Mouse (Mus musculus) ES-E14 (cell line): ENCODE data around the gene Dlx2. TPM values are rescaled to one million over a fixed set of nuclear protein-coding genes. Genes with fewer than 3 reads are reported as not detected.

Experiments used
- DNase-seq: peaks from one replicate; pipeline ENCODE4 v3.0.0-alpha.2; 2013; ENCODE audit warnings: low read depth, low spot score
- H3K27ac ChIP-seq: 2 replicates; pipeline ENCODE4 v1.5.1; 2012; ENCODE audit warnings: low read depth, mild to moderate bottlenecking, low read length, moderate library complexity, mixed read lengths; ENCODE audit not compliant: poor library complexity, insufficient read depth, severe bottlenecking
- H3K36me3 ChIP-seq: 2 replicates; pipeline ENCODE4 v1.6.1; 2012; ENCODE audit warnings: mild to moderate bottlenecking, low read length, moderate library complexity, mixed read lengths; ENCODE audit not compliant: control insufficient read depth, poor library complexity, insufficient read depth, severe bottlenecking
- H3K4me1 ChIP-seq, 2 experiments: fragments of 150-350 bp in 1 of 2; sonication (generic) in 1 of 2; 2 replicates each; pipeline ENCODE4 v1.6.1; 2012; ENCODE audit warnings: low read length in 2 of 2, mild to moderate bottlenecking in 1 of 2, mixed read lengths in 1 of 2; ENCODE audit not compliant: control insufficient read depth in 2 of 2, insufficient read depth in 2 of 2, poor library complexity in 1 of 2
- H3K4me3 ChIP-seq, 2 experiments: fragments of 150-350 bp in 1 of 2; sonication (generic) in 1 of 2; 2 replicates each; pipeline ENCODE4 v1.5.1; 2012; ENCODE audit warnings: low read length in 2 of 2, low read depth in 1 of 2, mild to moderate bottlenecking in 1 of 2, mixed read lengths in 1 of 2; ENCODE audit not compliant: insufficient read depth in 1 of 2, poor library complexity in 1 of 2, severe bottlenecking in 1 of 2
- H3K9ac ChIP-seq: 2 replicates; pipeline ENCODE4 v1.6.1; 2012; ENCODE audit warnings: low read depth, mild to moderate bottlenecking, low read length, mixed read lengths; ENCODE audit not compliant: poor library complexity, insufficient read depth, severe bottlenecking
- H3K9me3 ChIP-seq: fragments of 150-350 bp; sonication (generic); 2 replicates; pipeline ENCODE4 v1.6.1; 2012; ENCODE audit warnings: low read depth, mild to moderate bottlenecking, low read length; ENCODE audit not compliant: control insufficient read depth, insufficient read depth
- CHD2 ChIP-seq: IDR thresholded peaks from 2 replicates; pipeline ENCODE4 v1.6.1; 2014; ENCODE audit warnings: mild to moderate bottlenecking, low read depth, low read length, inconsistent platforms
- HCFC1 ChIP-seq: IDR thresholded peaks from 2 replicates; pipeline ENCODE4 v1.6.1; 2012; ENCODE audit warnings: low read length, inconsistent platforms, borderline replicate concordance; ENCODE audit not compliant: insufficient read depth
- MAFK ChIP-seq: IDR thresholded peaks from 2 replicates; pipeline ENCODE4 v1.6.1; 2014; ENCODE audit warnings: mild to moderate bottlenecking, low read depth, low read length, inconsistent platforms; ENCODE audit not compliant: insufficient read depth
- ZC3H11A ChIP-seq: IDR thresholded peaks from 2 replicates; pipeline ENCODE4 v1.6.1; 2012; ENCODE audit warnings: low read depth, mild to moderate bottlenecking, inconsistent platforms, low read length, borderline replicate concordance
- ZNF384 ChIP-seq: IDR thresholded peaks from 2 replicates; pipeline ENCODE4 v1.6.1; 2012; ENCODE audit warnings: low read depth, low read length, inconsistent platforms
- in situ Hi-C, 2 experiments: fragments of 600-800 bp; cut with MboI; formaldehyde crosslinking; loops; one replicate each; pipeline ENCODE4 v1.15.1; 2025; ENCODE audit warnings: low sequenced_read_pairs in 2 of 2, inconsistent platforms in 1 of 2; ENCODE audit not compliant: unreplicated experiment in 2 of 2
- total RNA-seq: library from RNA; depleted of rRNA; stranded (reverse); fragments of 300-350 nt; gene quantifications from 2 replicates; pipeline ENCODE4 v1.2.3, GENCODE M21; 2012

Gene Dlx2
- total RNA-seq, 1 experiment: 0.80 TPM

- H3K27ac ChIP-seq: no peak overlapping the region
- H3K9ac ChIP-seq: no peak overlapping the region
- H3K36me3 ChIP-seq: no peaks in the 10 kb centered on the region
- peaks cover 0 to 8% of the 10 kb centered on the region in 2 experiments; a peak in 1 of 4 replicates for H3K4me1 ChIP-seq
- no peak overlapping the region for H3K4me3 ChIP-seq
- TF ChIP-seq ZC3H11A (no peak), CHD2 (no peak), MAFK (no peak), ZNF384 (no peak), HCFC1 (no peak)
- in situ Hi-C loops: loop anchor here in 1 of 2 experiments (10.0 kb wide), 1 partner anchor 1049 kb away; the partner anchor contains the start of gene Sp5
- no peaks in the 10 kb centered on the region for H3K9me3 ChIP-seq
- no peak for DNase-seq
Measured at GRCm38 (mm10) chr2:71523431-71523830, 23.1 kb downstream of the Dlx2 start.

DNA sequence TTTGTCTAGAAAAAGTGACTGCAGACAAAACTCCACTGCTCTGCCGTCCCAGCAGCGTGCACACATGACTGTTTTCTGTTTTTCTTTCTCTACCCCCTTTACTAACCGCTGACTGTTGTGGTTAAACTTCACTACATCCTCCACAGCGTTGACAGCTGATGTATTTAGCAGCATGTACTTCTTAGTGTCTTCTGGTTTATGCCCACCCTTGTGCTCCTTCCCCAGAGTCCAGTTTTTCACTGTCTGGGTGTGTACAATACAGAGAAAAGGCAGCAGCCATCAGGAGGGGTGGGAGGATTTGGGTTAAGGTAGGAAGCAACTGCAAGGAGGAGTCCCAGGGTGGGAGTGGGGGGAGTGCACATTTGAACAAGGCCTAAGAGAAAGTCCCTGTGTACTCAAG, 23.7 kb downstream of the Dlx2 start:
- Histone ChIP-seq H3K4me3 (no peak overlapping the region), H3K9me3 (no peaks in the 10 kb centered on the region), H3K36me3 (no peaks in the 10 kb centered on the region), H3K4me1 (peaks cover 0 to 6% of the 10 kb centered on the region in 2 experiments; a peak in 1 of 4 replicates), H3K27ac (no peak overlapping the region), H3K9ac (no peak overlapping the region)
- DNase-seq: no peak
- in situ Hi-C loops: loop anchor here in 1 of 2 experiments (10.0 kb wide), 1 partner anchor 1048 kb away; the partner anchor contains the start of gene Sp5
- no peak for TF ChIP-seq CHD2
- no peak for TF ChIP-seq ZNF384
- TF ChIP-seq HCFC1: no peak
- no peak for TF ChIP-seq ZC3H11A
- TF ChIP-seq MAFK: no peak

- in situ Hi-C loops: no loop called here
Measured at GRCm38 (mm10) chr2:71517466-71518099, 29.0 kb downstream of the Dlx2 start.

GRCm38 (mm10) chr2:71516995-71517394, 29.6 kb downstream of the Dlx2 start:
- Histone ChIP-seq H3K27ac (no peak overlapping the region), H3K36me3 (no peaks in the 10 kb centered on the region), H3K9ac (no peak overlapping the region), H3K9me3 (no peaks in the 10 kb centered on the region), H3K4me1 (no peaks in the 10 kb centered on the region), H3K4me3 (no peak overlapping the region)
- TF ChIP-seq CHD2 (no peak), HCFC1 (no peak), ZNF384 (no peak), MAFK (no peak), ZC3H11A (no peak)
- in situ Hi-C loops: no loop called here
- DNase-seq: no peak

More at GRCm38 (mm10) chr2:71517466-71518099, 29.0 kb downstream of the Dlx2 start:
- no peak for DNase-seq
- TF ChIP-seq CHD2 (no peak), ZC3H11A (no peak), ZNF384 (no peak), MAFK (no peak), HCFC1 (no peak)
- H3K36me3 ChIP-seq: no peaks in the 10 kb centered on the region
- no peaks in the 10 kb centered on the region for H3K4me1 ChIP-seq
- no peak overlapping the region for H3K4me3 ChIP-seq
- no peak overlapping the region for H3K9ac ChIP-seq
- no peaks in the 10 kb centered on the region for H3K9me3 ChIP-seq
- H3K27ac ChIP-seq: no peak overlapping the region

DNA sequence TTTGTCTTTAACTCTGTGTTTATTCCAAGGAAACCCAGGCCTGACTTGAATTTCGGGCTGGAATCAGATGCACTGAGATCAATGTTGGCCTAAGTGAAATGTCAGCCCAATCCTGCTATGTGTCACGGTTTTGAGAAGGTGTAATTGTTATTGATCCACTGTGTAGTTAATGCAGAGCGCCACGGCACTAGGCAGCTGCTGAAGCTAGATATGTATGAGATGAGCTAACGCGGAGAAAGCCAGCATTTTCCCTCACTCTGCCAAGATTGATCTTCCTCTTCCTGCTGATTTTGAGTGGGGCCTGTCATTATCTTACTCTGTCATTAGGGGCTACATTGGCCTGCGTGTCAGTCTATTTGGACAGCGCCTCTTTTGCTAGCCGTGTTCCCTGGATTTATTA, 34.2 kb downstream of the Dlx2 start:
- in situ Hi-C loops: no loop called here
- no peaks in the 10 kb centered on the region for H3K9me3 ChIP-seq
- H3K4me1 ChIP-seq: no peaks in the 10 kb centered on the region
- H3K9ac ChIP-seq: no peak overlapping the region
- TF ChIP-seq ZNF384 (no peak), HCFC1 (no peak), CHD2 (no peak), MAFK (no peak), ZC3H11A (no peak)
- no peaks in the 10 kb centered on the region for H3K36me3 ChIP-seq
- no peak overlapping the region for H3K27ac ChIP-seq
- H3K4me3 ChIP-seq: no peak overlapping the region
- DNase-seq: no peak
